31 mouse cellular contexts compared by ENCODE assay signal in the genomic region with DNA sequence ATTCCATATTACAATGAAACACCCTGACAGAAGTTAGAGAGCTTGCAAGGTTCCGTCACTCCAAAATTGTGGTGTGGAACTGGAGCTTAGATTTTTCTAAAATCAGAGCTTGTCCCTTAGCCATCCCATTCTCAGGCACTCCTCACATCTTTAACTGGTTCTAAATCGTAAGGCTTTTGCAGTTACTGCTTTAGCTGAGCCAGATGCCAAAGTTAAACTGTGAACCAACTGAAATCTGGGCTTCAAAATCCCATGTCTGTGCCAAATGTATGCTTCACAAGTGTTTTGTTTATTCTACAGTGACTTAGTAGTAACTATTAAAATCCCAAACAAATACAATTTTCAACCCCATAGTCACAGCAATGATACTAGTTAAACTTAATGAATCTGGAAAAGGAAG.
A peak's percentile ranks its signal among the peaks of the same experiment; 100 is the strongest.
DNase-seq lines count a peak whose midpoint lies in the region; ATAC-seq and TF ChIP-seq lines count a peak whose summit lies in the region.
"Had no signal": no experiment of that assay in that cellular context is flagged by ENCODE, and none has a peak within 500 bp of the region (broad histone marks: within the 10 kb centered on the region; RNA-seq: fewer than 3 reads in every experiment).

No protein-coding gene starts in this region.

- no peak overlapping the region for H3K9ac ChIP-seq in forebrain, postnatal 0 days
- H3K9ac ChIP-seq in forebrain, embryonic 12.5 days = no peak overlapping the region
- no peak overlapping the region for H3K9ac ChIP-seq in lung, embryonic 16.5 days (ENCODE audit: low read length)
- H3K9ac ChIP-seq: embryonic facial prominence, embryonic 13.5 days; heart, embryonic 15.5 days; kidney, embryonic 15.5 days; limb, embryonic 15.5 days; liver, embryonic 13.5 days; lung, embryonic 15.5 days; midbrain, embryonic 13.5 days; neural tube, embryonic 13.5 days had no signal

- WGBS in forebrain, postnatal 0 days = 51% methylated on average over 2 of the region's 2 CpGs
- WGBS in forebrain, embryonic 12.5 days = 91% methylated on average over 2 of the region's 2 CpGs
- WGBS in lung, embryonic 16.5 days = 60% methylated on average over 2 of the region's 2 CpGs

- peak; percentile 47; the same call in 1 of the 2 replicates for ATAC-seq in forebrain, postnatal 0 days
- no peak for ATAC-seq in forebrain, embryonic 12.5 days (ENCODE audit: low FRiP score)
- ATAC-seq in lung, embryonic 16.5 days (ENCODE audit: low read depth) = peak; percentile 57
- ATAC-seq: hindbrain, embryonic 16.5 days; midbrain, embryonic 13.5 days had no signal

- no peaks in the 10 kb centered on the region for H3K9me3 ChIP-seq in forebrain, postnatal 0 days (ENCODE audit: low read length)
- no peaks in the 10 kb centered on the region for H3K9me3 ChIP-seq in forebrain, embryonic 12.5 days
- H3K9me3 ChIP-seq in lung, embryonic 16.5 days (ENCODE audit: control insufficient read depth, low read length) = no peaks in the 10 kb centered on the region
- H3K9me3 ChIP-seq: embryonic facial prominence, embryonic 13.5 days; heart, embryonic 10.5 days; heart, embryonic 15.5 days; kidney, embryonic 15.5 days; limb, embryonic 10.5 days; limb, embryonic 15.5 days; liver, embryonic 13.5 days; lung, embryonic 15.5 days; midbrain, embryonic 13.5 days; neural tube, embryonic 13.5 days had no signal

- H3K4me1 ChIP-seq in forebrain, postnatal 0 days (ENCODE audit: insufficient read depth) = no peaks in the 10 kb centered on the region
- no peaks in the 10 kb centered on the region for H3K4me1 ChIP-seq in forebrain, embryonic 12.5 days
- no peaks in the 10 kb centered on the region for H3K4me1 ChIP-seq in lung, embryonic 16.5 days (replicated peaks; ENCODE audit: control insufficient read depth, insufficient read depth, low read length)
- H3K4me1 ChIP-seq: embryonic facial prominence, embryonic 13.5 days; heart, embryonic 10.5 days; heart, embryonic 15.5 days; kidney, embryonic 15.5 days; limb, embryonic 10.5 days; limb, embryonic 15.5 days; liver, embryonic 13.5 days; lung, embryonic 15.5 days; midbrain, embryonic 13.5 days; neural tube, embryonic 13.5 days had no signal

- TF ChIP-seq CTCF in forebrain, postnatal 0 days (IDR thresholded peaks at IDR 0.05; ENCODE audit: low read depth) = no peak

- peak; percentile 35 for DNase-seq in forebrain, postnatal 0 days
- no peak for DNase-seq in lung, postnatal 4 days
- peak; percentile 68 for DNase-seq in adipocyte (ENCODE audit: low spot score)
- peak; percentile 31 for DNase-seq in telencephalon, adult 2 months (ENCODE audit: low read depth, low spot score)
- no peak for DNase-seq in embryo, embryonic 9.5 days (ENCODE audit: extremely low spot score)
- DNase-seq: adrenal gland, postnatal 36 days; cerebellum, adult 11-12 months; cerebellum, adult 9-11 months; embryo, embryonic 11 days; gastrocnemius, postnatal 14 days; heart, adult 11 months; kidney, adult 18-20 months; kidney, postnatal 25 days; liver, embryonic 13.5 days; right cerebral cortex, postnatal 4 days; thymus, adult 2 months; thymus, postnatal 36 days had no signal

- no peaks in the 10 kb centered on the region for H3K36me3 ChIP-seq in forebrain, postnatal 0 days (ENCODE audit: insufficient read depth)
- no peaks in the 10 kb centered on the region for H3K36me3 ChIP-seq in forebrain, embryonic 12.5 days (replicated peaks)
- H3K36me3 ChIP-seq in lung, embryonic 16.5 days (ENCODE audit: control insufficient read depth, insufficient read depth, low read length) = no peaks in the 10 kb centered on the region
- H3K36me3 ChIP-seq: embryonic facial prominence, embryonic 13.5 days; heart, embryonic 10.5 days; heart, embryonic 15.5 days; kidney, embryonic 15.5 days; limb, embryonic 10.5 days; limb, embryonic 15.5 days; liver, embryonic 13.5 days; lung, embryonic 15.5 days; midbrain, embryonic 13.5 days; neural tube, embryonic 13.5 days had no signal

- H3K4me2 ChIP-seq in forebrain, postnatal 0 days (ENCODE audit: low read depth) = no peak overlapping the region
- no peak overlapping the region for H3K4me2 ChIP-seq in forebrain, embryonic 12.5 days
- no peak overlapping the region for H3K4me2 ChIP-seq in lung, embryonic 16.5 days (ENCODE audit: low read depth, low read length)
- H3K4me2 ChIP-seq: embryonic facial prominence, embryonic 13.5 days; heart, embryonic 15.5 days; kidney, embryonic 15.5 days; limb, embryonic 15.5 days; liver, embryonic 13.5 days; lung, embryonic 15.5 days; midbrain, embryonic 13.5 days; neural tube, embryonic 13.5 days had no signal

- H3K4me3 ChIP-seq in forebrain, postnatal 0 days (ENCODE audit: low read depth, low read length) = no peak overlapping the region
- no peak overlapping the region for H3K4me3 ChIP-seq in forebrain, embryonic 12.5 days (replicated peaks)
- no peak overlapping the region for H3K4me3 ChIP-seq in lung, embryonic 16.5 days (ENCODE audit: low read length)
- H3K4me3 ChIP-seq: embryonic facial prominence, embryonic 13.5 days; heart, embryonic 10.5 days; heart, embryonic 15.5 days; kidney, embryonic 15.5 days; layer of hippocampus, adult 2 months; limb, embryonic 10.5 days; limb, embryonic 15.5 days; liver, embryonic 13.5 days; lung, embryonic 15.5 days; midbrain, embryonic 13.5 days; neural tube, embryonic 13.5 days had no signal

- no peaks in the 10 kb centered on the region for H3K27me3 ChIP-seq in forebrain, postnatal 0 days (ENCODE audit: insufficient read depth, low read length)
- no peaks in the 10 kb centered on the region for H3K27me3 ChIP-seq in forebrain, embryonic 12.5 days
- no peaks in the 10 kb centered on the region for H3K27me3 ChIP-seq in lung, embryonic 16.5 days (ENCODE audit: control insufficient read depth, insufficient read depth, low read depth, low read length)
- H3K27me3 ChIP-seq: embryonic facial prominence, embryonic 13.5 days; heart, embryonic 15.5 days; kidney, embryonic 15.5 days; limb, embryonic 15.5 days; liver, embryonic 13.5 days; lung, embryonic 15.5 days; midbrain, embryonic 13.5 days; neural tube, embryonic 13.5 days had no signal

- no peak overlapping the region for H3K27ac ChIP-seq in forebrain, postnatal 0 days (ENCODE audit: low read depth, low read length)
- no peak overlapping the region for H3K27ac ChIP-seq in forebrain, embryonic 12.5 days
- H3K27ac ChIP-seq in lung, embryonic 16.5 days (ENCODE audit: low read length) = no peak overlapping the region
- H3K27ac ChIP-seq: embryonic facial prominence, embryonic 13.5 days; heart, embryonic 10.5 days; heart, embryonic 15.5 days; kidney, embryonic 15.5 days; layer of hippocampus, adult 2 months; limb, embryonic 10.5 days; limb, embryonic 15.5 days; liver, embryonic 13.5 days; lung, embryonic 15.5 days; midbrain, embryonic 13.5 days; neural tube, embryonic 13.5 days; stomach, postnatal 0 days had no signal

Comparison
In these comparisons a context has a peak if more than half of its experiments do, and no peak if none do; other contexts are left out.
1. DNase-seq: peak in forebrain, postnatal 0 days (single experiment), adipocyte (single experiment) and telencephalon, adult 2 months (single experiment); none in lung, postnatal 4 days (0 of 2) and embryo, embryonic 9.5 days (single experiment).